Mouse (Mus musculus) embryonic facial prominence, embryonic 14.5 days (tissue): ENCODE measurements at regions not wholly inside any gene's neighbourhood (a gene's known extent, or its start where the extent isn't known, plus 50 kb on each side); places are given as distances from the start of the nearest gene placed in this dataset.
"Not testable (repeated sequence)": the region's sequence is repeated elsewhere in the genome, so short reads cannot be mapped to it uniquely, and the experiment has no call there.

Source experiments
- ATAC-seq: fragments of 200-750 bp; cut with Nextera tagmentation; 2 replicates; pipeline ENCODE4 v1.8.0; 2017; ENCODE audit warnings: low read depth, moderate number of reproducible peaks, moderate TSS enrichment
- DNase-seq: peaks from one replicate; pipeline ENCODE4 v3.0.0-alpha.2; 2015; ENCODE audit warnings: low spot score
- H3K27ac ChIP-seq: fragments of 300-500 bp; sonication (generic); replicated peaks from 2 replicates; pipeline ENCODE4 v1.5.1; 2014; ENCODE audit warnings: low read depth, mild to moderate bottlenecking, low read length, moderate library complexity
- H3K27me3 ChIP-seq: fragments of 300-500 bp; sonication (generic); replicated peaks from 2 replicates; pipeline ENCODE4 v1.6.1; 2014; ENCODE audit warnings: low read length; ENCODE audit not compliant: control insufficient read depth, insufficient read depth
- H3K36me3 ChIP-seq: fragments of 300-500 bp; sonication (generic); 2 replicates; pipeline ENCODE4 v1.6.1; 2014; ENCODE audit warnings: low read length, mixed read lengths; ENCODE audit not compliant: control insufficient read depth, insufficient read depth
- H3K4me1 ChIP-seq: fragments of 300-500 bp; sonication (generic); 2 replicates; pipeline ENCODE4 v1.6.1; 2014; ENCODE audit warnings: antibody characterized with exemption, low read length; ENCODE audit not compliant: control insufficient read depth, insufficient read depth
- H3K4me2 ChIP-seq: fragments of 300-500 bp; sonication (generic); 2 replicates; pipeline ENCODE4 v1.6.1; 2014; ENCODE audit warnings: low read depth, mild to moderate bottlenecking, low read length, moderate library complexity, mixed read lengths
- H3K4me3 ChIP-seq: fragments of 300-500 bp; sonication (generic); 2 replicates; pipeline ENCODE4 v1.5.1; 2014; ENCODE audit warnings: low read depth, mild to moderate bottlenecking, low read length
- H3K9ac ChIP-seq: fragments of 300-500 bp; sonication (generic); 2 replicates; pipeline ENCODE4 v1.6.1; 2014; ENCODE audit warnings: low read depth, mild to moderate bottlenecking, low read length, moderate library complexity, mixed read lengths
- H3K9me3 ChIP-seq: fragments of 300-500 bp; sonication (generic); 2 replicates; pipeline ENCODE4 v1.6.1; 2016; ENCODE audit warnings: low read length; ENCODE audit not compliant: control insufficient read depth
- WGBS: fragments of 180-500 bp; shearing (Covaris S2); extraction: QIAGEN DNeasy Blood & Tissue Kit; methylation state at CpG from one replicate; pipeline ENCODE4 v1.1.7; 2014; 5-methylcytosine and 5-hydroxymethylcytosine counted together

DNA sequence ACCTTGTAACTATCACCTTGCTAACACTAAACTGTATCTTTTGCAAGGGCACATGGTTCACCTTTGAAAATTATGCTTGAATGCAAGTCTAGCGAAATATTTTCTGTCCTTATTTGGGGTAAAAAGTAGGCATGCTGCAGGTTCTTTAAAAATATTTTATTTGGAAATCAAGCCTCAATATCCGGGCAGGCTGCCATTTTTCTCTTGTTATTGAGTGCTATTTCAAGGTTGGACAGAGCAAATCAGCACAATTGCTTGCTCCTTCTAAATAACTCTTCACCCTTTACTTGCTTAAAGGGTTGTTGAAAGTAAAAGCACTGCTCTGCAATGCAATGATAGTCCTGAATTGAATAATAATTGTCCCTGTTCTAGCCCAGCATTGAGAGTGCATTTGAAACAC, 149.0 kb downstream of the Cox7c start:
- Histone ChIP-seq H3K27ac (no peak overlapping the region), H3K4me1 (no peaks in the 10 kb centered on the region), H3K4me2 (no peak overlapping the region), H3K9ac (no peak overlapping the region), H3K36me3 (no peaks in the 10 kb centered on the region), H3K9me3 (no peaks in the 10 kb centered on the region), H3K27me3 (no peaks in the 10 kb centered on the region), H3K4me3 (no peak overlapping the region)
- 65% methylated on average over 2 of the region's 2 CpGs for WGBS
- no peak for ATAC-seq
- DNase-seq, result peak; percentile 29

DNA sequence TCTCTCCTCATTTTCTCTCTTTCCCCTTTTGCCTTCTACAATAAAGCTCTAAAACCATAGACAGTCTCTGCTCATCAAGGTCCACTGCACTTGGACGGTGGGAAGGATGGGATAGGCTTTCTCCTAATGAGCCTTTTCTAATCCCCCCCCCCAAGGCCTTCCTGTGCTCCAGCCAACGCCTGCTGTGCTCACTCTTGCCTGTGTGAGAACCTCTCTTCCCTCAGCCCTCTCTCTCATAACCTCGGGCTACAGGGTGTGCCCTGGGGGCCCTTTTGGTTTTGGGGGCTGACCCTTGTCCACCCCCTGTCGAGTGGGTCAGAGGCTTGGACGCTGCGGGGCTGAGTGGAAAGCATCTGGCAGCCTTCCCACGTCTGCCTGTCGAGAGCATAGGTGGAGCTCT, 151.6 kb downstream of the Cox7c start:
- no peak overlapping the region for H3K4me2 ChIP-seq
- H3K27ac ChIP-seq, result no peak overlapping the region
- H3K9ac ChIP-seq, result no peak overlapping the region
- no peaks in the 10 kb centered on the region for H3K36me3 ChIP-seq
- DNase-seq, result no peak
- H3K9me3 ChIP-seq, result no peaks in the 10 kb centered on the region
- no peak overlapping the region for H3K4me3 ChIP-seq
- no peaks in the 10 kb centered on the region for H3K4me1 ChIP-seq
- WGBS, result 27% methylated on average over 8 of the region's 8 CpGs
- no peaks in the 10 kb centered on the region for H3K27me3 ChIP-seq
- ATAC-seq, result no peak; the same call in 1 of the 2 replicates

DNA sequence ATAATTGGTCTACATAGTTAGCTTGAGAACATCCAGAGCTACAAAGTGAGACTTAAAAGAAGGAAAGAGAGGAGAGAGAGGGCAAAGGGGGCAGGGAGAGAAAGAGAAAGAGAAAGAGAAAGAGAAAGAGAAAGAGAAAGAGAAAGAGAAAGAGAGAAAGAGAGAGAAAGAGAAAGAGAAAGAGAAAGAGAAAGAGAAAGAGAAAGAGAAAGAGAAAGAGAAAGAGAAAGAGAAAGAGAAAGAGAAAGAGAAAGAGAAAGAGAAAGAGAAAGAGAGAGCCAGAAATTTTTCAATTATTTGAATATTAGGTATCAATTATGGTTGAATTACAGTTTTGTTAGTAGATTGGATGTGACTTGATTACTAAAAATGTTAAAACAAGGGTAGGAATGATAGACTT, 156.9 kb downstream of the Cox7c start:
- not testable (repeated sequence) for H3K9me3 ChIP-seq, ATAC-seq, DNase-seq, H3K27me3 ChIP-seq, H3K27ac ChIP-seq, H3K9ac ChIP-seq, H3K4me3 ChIP-seq, H3K4me1 ChIP-seq, H3K36me3 ChIP-seq, H3K4me2 ChIP-seq

DNA sequence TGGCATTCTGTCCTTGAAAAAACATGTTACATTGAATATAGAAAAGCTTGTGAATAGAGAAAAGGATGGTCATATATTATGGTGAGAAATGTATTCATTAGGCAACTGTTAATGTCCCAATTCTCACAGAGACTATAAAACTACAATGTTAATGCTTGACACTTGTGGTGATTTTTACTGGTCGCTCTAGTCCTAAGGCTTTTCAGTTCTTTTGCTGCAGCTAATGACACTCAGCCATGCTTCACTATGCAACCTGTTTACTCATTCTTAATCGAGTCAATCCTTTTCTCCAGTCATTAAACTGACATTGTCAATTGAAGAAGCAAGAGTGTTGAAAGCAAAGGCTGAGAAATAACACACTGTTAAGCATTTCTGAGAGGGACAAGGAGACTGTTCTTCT, 163.9 kb downstream of the Cox7c start:
- WGBS, result 79% methylated on average over 2 of the region's 2 CpGs
- no peak for ATAC-seq

DNA sequence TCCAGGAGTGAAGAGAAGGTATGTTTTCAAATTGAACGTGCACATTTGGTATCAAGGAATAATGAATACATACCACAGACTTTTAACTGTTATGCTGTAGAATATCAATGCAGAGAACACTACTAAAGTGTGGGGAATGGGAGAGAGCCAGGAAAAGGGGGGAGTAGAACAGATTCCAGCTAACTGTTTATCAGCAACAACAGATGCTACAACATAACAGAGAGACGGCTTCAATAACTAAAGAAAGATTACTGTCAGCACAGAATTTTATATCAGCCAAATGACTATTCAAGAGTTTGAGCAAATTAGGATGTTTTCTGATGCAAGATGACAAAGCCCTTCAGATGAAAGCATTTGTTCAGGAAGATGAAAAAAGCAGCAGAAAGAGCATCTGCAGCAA, 183.0 kb downstream of the Cox7c start:
- Histone ChIP-seq H3K4me3 (no peak overlapping the region), H3K9me3 (no peaks in the 10 kb centered on the region), H3K9ac (no peak overlapping the region), H3K4me1 (no peaks in the 10 kb centered on the region), H3K27ac (no peak overlapping the region), H3K36me3 (no peaks in the 10 kb centered on the region), H3K27me3 (no peaks in the 10 kb centered on the region), H3K4me2 (no peak overlapping the region)
- 72% methylated on average over 2 of the region's 2 CpGs for WGBS
- ATAC-seq, result no peak
- no peak for DNase-seq

More for the DNA sequence above, 163.9 kb downstream of the Cox7c start:
- no peak for DNase-seq
- no peaks in the 10 kb centered on the region for H3K9me3 ChIP-seq
- no peaks in the 10 kb centered on the region for H3K36me3 ChIP-seq
- H3K4me1 ChIP-seq, result no peaks in the 10 kb centered on the region
- no peak overlapping the region for H3K9ac ChIP-seq
- H3K27ac ChIP-seq, result no peak overlapping the region
- no peaks in the 10 kb centered on the region for H3K27me3 ChIP-seq
- no peak overlapping the region for H3K4me2 ChIP-seq
- no peak overlapping the region for H3K4me3 ChIP-seq

DNA sequence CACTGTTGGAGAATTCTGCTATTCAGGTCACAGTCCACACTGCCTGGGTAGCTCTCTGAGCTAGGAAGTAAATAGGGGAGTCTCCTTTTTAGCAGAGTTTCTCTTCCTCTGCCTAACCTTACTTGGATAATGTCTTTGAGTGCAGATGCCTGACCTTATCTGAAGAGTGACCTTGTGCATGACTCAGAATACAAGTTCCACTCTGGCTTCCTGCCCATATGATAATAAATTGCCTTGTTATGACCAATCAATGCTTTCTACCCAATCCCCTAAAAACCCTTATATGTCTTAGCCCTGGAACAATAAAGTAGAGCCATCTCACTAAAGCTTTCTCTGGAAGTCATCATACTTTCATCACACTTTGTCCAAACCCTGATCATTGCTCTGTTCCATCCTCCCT, 198.4 kb downstream of the Cox7c start:
- H3K4me2 ChIP-seq, result no peak overlapping the region
- DNase-seq (no peak), ATAC-seq (no peak)
- no peaks in the 10 kb centered on the region for H3K36me3 ChIP-seq
- no peaks in the 10 kb centered on the region for H3K27me3 ChIP-seq
- H3K4me1 ChIP-seq, result no peaks in the 10 kb centered on the region
- no peaks in the 10 kb centered on the region for H3K9me3 ChIP-seq
- H3K9ac ChIP-seq, result no peak overlapping the region
- H3K27ac ChIP-seq, result no peak overlapping the region
- no peak overlapping the region for H3K4me3 ChIP-seq

DNA sequence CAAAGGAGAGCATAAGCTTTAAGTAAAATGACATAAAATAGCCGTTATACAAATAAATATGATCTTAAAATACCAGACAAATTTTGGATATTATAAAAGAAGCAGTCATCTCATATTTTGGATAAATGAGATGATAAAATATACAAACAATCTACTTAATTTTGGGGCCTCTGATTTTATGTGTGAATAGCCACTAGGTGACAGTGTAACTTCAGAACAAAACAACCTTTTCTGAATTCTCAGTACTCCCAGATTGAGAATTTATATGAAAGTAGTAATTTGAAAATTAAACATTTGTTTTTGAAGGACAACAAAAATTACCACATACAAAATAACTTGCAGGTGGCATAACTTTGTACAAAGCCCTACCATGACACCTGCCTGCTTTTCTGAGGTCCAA, 216.8 kb downstream of the Cox7c start:
- ATAC-seq (no peak), DNase-seq (peak; percentile 6)
- Histone ChIP-seq H3K9ac (no peak overlapping the region), H3K4me3 (no peak overlapping the region), H3K27ac (no peak overlapping the region), H3K4me1 (no peaks in the 10 kb centered on the region), H3K27me3 (no peaks in the 10 kb centered on the region), H3K4me2 (no peak overlapping the region), H3K36me3 (no peaks in the 10 kb centered on the region), H3K9me3 (no peaks in the 10 kb centered on the region)
- 90% methylated on average over 1 of the region's 1 CpGs for WGBS
